Mouse (Mus musculus): Measurements from ENCODE around the gene Tmem178. TPM values are rescaled to one million over a fixed set of nuclear protein-coding genes. Genes with fewer than 3 reads are reported as not detected.

Gene Tmem178
- polyA plus RNA-seq, 1 experiment from 2014 or later, result 9.0 TPM

GRCm38 (mm10) chr17:81027331-81027730 lies 82.9 kb downstream of the Tmem178 start:
- Histone ChIP-seq H3K4me1 (replicated peaks) (no peaks in the 10 kb centered on the region), H3K27me3 (no peaks in the 10 kb centered on the region), H3K36me3 (peaks cover 74% of the 10 kb centered on the region), H3K27ac (no peak overlapping the region), H3K4me3 (replicated peaks) (no peak overlapping the region), H3K9ac (replicated peaks) (no peak overlapping the region), H3K9me3 (no peaks in the 10 kb centered on the region), H3K4me2 (no peak overlapping the region)
- 93% methylated on average over 6 of the region's 6 CpGs for WGBS
- no peak for ATAC-seq (ENCODE audit: insufficient number of reproducible peaks, insufficient read depth, low FRiP score, low TSS enrichment, low read depth)

GRCm38 (mm10) chr17:81031830-81032442 lies 87.5 kb downstream of the Tmem178 start:
- no peaks in the 10 kb centered on the region for H3K4me1 ChIP-seq (replicated peaks)
- H3K9ac ChIP-seq (replicated peaks), result no peak overlapping the region
- no peak overlapping the region for H3K4me2 ChIP-seq
- 87% methylated on average over 3 of the region's 3 CpGs for WGBS
- no peak for ATAC-seq (ENCODE audit: insufficient number of reproducible peaks, insufficient read depth, low FRiP score, low TSS enrichment, low read depth)
- peaks cover 67% of the 10 kb centered on the region for H3K36me3 ChIP-seq
- no peak overlapping the region for H3K4me3 ChIP-seq (replicated peaks)
- H3K9me3 ChIP-seq, result no peaks in the 10 kb centered on the region
- H3K27ac ChIP-seq, result no peak overlapping the region
- H3K27me3 ChIP-seq, result no peaks in the 10 kb centered on the region

- H3K4me3 ChIP-seq (replicated peaks), result no peak overlapping the region
- no peaks in the 10 kb centered on the region for H3K4me1 ChIP-seq (replicated peaks)
- H3K9ac ChIP-seq (replicated peaks), result no peak overlapping the region
- H3K9me3 ChIP-seq, result no peaks in the 10 kb centered on the region
- no peak for ATAC-seq (ENCODE audit: insufficient number of reproducible peaks, insufficient read depth, low FRiP score, low TSS enrichment, low read depth)
- WGBS, result 59% methylated on average over 2 of the region's 2 CpGs
- peaks cover 70% of the 10 kb centered on the region for H3K36me3 ChIP-seq
- H3K27me3 ChIP-seq, result no peaks in the 10 kb centered on the region
- no peak overlapping the region for H3K27ac ChIP-seq
- no peak overlapping the region for H3K4me2 ChIP-seq
These were observed 88.5 kb downstream of the Tmem178 start for GRCm38 (mm10) chr17:81032957-81033356.

DNA sequence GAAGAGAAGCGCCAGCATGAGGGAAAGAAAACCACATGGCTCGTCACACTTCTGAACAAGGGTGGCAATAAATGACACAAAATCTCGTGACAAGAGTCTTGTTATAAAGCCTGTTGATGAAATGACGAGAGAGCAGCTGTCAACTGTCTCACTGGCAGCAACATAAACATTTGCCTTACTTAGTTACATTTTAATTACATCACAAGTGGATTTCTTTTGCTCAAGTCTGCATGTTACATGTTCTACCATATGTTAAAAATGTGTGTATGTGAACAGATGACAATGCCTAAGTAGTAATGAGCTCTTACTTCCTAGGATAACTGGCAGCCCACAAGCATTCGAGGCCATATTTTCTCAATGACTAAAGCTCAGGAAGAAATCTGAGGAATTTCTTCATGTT lies 90.9 kb downstream of the Tmem178 start:
- no peaks in the 10 kb centered on the region for H3K4me1 ChIP-seq (replicated peaks)
- H3K36me3 ChIP-seq, result peaks cover 74% of the 10 kb centered on the region
- H3K4me3 ChIP-seq (replicated peaks), result no peak overlapping the region
- ATAC-seq (ENCODE audit: insufficient number of reproducible peaks, insufficient read depth, low FRiP score, low TSS enrichment, low read depth), result no peak
- no peak overlapping the region for H3K27ac ChIP-seq
- WGBS, result 78% methylated on average over 5 of the region's 5 CpGs
- H3K9me3 ChIP-seq, result no peaks in the 10 kb centered on the region
- H3K27me3 ChIP-seq, result no peaks in the 10 kb centered on the region
- no peak overlapping the region for H3K4me2 ChIP-seq
- H3K9ac ChIP-seq (replicated peaks), result no peak overlapping the region

GRCm38 (mm10) chr17:81038707-81039408 lies 94.4 kb downstream of the Tmem178 start:
- Histone ChIP-seq H3K27ac (no peak overlapping the region), H3K9ac (replicated peaks) (no peak overlapping the region), H3K4me2 (no peak overlapping the region), H3K9me3 (no peaks in the 10 kb centered on the region), H3K27me3 (no peaks in the 10 kb centered on the region), H3K4me1 (replicated peaks) (no peaks in the 10 kb centered on the region), H3K36me3 (peaks cover 84% of the 10 kb centered on the region), H3K4me3 (replicated peaks) (no peak overlapping the region)
- WGBS, result 89% methylated on average over 2 of the region's 2 CpGs
- no peak for ATAC-seq (ENCODE audit: insufficient number of reproducible peaks, insufficient read depth, low FRiP score, low TSS enrichment, low read depth)

- no peak for ATAC-seq (ENCODE audit: insufficient number of reproducible peaks, insufficient read depth, low FRiP score, low TSS enrichment, low read depth)
- Histone ChIP-seq H3K27me3 (no peaks in the 10 kb centered on the region), H3K4me3 (replicated peaks) (no peak overlapping the region), H3K9me3 (no peaks in the 10 kb centered on the region), H3K27ac (no peak overlapping the region), H3K9ac (replicated peaks) (no peak overlapping the region), H3K4me1 (replicated peaks) (no peaks in the 10 kb centered on the region), H3K36me3 (peaks cover 74% of the 10 kb centered on the region), H3K4me2 (no peak overlapping the region)
- 92% methylated on average over 2 of the region's 2 CpGs for WGBS
These were observed 97.2 kb downstream of the Tmem178 start for GRCm38 (mm10) chr17:81041662-81042061.

DNA sequence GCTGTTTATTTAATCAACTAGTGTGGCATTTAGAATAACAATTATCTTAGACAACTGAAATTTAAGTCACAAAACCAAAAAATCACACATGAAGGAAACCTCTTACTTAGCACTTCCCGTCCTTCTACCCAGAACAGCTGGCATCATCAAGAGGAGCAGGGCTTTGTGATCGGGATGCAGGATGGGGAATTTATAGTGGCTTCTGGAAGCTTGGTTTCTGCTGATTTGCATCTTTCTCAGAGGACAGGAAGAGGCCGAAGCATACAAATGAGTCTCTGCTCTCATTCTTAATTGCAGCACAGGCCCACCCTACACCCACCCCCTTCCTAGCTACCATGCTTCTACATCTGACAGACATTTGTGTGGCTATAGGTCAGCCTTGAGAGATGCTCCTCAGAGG lies 99.9 kb downstream of the Tmem178 start:
- no peak for ATAC-seq (ENCODE audit: insufficient number of reproducible peaks, insufficient read depth, low FRiP score, low TSS enrichment, low read depth)
- peaks cover 7% of the 10 kb centered on the region for H3K4me1 ChIP-seq (replicated peaks)
- no peak overlapping the region for H3K27ac ChIP-seq
- H3K36me3 ChIP-seq, result peaks cover 63% of the 10 kb centered on the region
- no peaks in the 10 kb centered on the region for H3K9me3 ChIP-seq
- H3K4me2 ChIP-seq, result no peak overlapping the region
- 91% methylated on average over 3 of the region's 3 CpGs for WGBS
- no peaks in the 10 kb centered on the region for H3K27me3 ChIP-seq
- no peak overlapping the region for H3K9ac ChIP-seq (replicated peaks)
- H3K4me3 ChIP-seq (replicated peaks), result no peak overlapping the region

GRCm38 (mm10) chr17:81045115-81045514 lies 100.7 kb downstream of the Tmem178 start:
- no peak overlapping the region for H3K9ac ChIP-seq (replicated peaks)
- no peaks in the 10 kb centered on the region for H3K27me3 ChIP-seq
- no peak for ATAC-seq (ENCODE audit: insufficient number of reproducible peaks, insufficient read depth, low FRiP score, low TSS enrichment, low read depth)
- H3K36me3 ChIP-seq, result peaks cover 61% of the 10 kb centered on the region
- H3K4me1 ChIP-seq (replicated peaks), result peaks cover 7% of the 10 kb centered on the region
- no peak overlapping the region for H3K4me3 ChIP-seq (replicated peaks)
- WGBS, result 91% methylated on average over 6 of the region's 6 CpGs
- H3K4me2 ChIP-seq, result no peak overlapping the region
- no peaks in the 10 kb centered on the region for H3K9me3 ChIP-seq
- H3K27ac ChIP-seq, result no peak overlapping the region

DNA sequence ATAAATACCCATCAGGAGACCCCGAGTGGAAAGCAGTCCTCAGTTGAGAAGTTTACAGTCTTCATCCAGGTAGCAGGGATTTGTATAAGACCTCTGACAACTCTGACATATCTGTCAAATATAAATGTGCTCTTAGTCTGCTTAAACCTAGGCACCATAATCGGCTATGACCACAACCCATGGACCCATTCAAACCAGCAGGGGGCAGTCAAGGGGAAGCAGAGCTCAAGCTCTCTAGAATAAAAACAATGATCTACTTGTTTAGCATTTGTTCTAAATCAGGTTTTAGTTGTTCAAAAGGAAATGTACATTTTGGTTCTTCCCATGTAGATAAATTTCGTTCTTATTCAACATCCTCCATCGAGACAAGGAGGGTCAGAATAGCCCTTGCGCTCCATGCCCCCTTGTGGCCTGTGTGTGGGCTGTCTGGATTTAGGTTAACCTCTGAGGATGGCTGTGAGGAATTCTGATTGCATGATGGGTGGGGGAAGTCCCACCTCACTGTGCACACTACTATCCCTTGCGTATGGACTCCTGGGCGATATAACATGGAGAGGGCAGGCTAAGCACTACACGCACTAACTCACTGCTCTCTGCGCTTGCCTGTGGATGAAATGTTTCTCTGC lies 101.2 kb downstream of the Tmem178 start:
- Histone ChIP-seq H3K4me2 (no peak overlapping the region), H3K27me3 (no peaks in the 10 kb centered on the region), H3K4me1 (replicated peaks) (peaks cover 7% of the 10 kb centered on the region), H3K36me3 (peaks cover 63% of the 10 kb centered on the region), H3K27ac (no peak overlapping the region), H3K4me3 (replicated peaks) (no peak overlapping the region), H3K9ac (replicated peaks) (no peak overlapping the region), H3K9me3 (no peaks in the 10 kb centered on the region)
- 90% methylated on average over 9 of the region's 9 CpGs for WGBS
- ATAC-seq (ENCODE audit: insufficient number of reproducible peaks, insufficient read depth, low FRiP score, low TSS enrichment, low read depth), result no peak

DNA sequence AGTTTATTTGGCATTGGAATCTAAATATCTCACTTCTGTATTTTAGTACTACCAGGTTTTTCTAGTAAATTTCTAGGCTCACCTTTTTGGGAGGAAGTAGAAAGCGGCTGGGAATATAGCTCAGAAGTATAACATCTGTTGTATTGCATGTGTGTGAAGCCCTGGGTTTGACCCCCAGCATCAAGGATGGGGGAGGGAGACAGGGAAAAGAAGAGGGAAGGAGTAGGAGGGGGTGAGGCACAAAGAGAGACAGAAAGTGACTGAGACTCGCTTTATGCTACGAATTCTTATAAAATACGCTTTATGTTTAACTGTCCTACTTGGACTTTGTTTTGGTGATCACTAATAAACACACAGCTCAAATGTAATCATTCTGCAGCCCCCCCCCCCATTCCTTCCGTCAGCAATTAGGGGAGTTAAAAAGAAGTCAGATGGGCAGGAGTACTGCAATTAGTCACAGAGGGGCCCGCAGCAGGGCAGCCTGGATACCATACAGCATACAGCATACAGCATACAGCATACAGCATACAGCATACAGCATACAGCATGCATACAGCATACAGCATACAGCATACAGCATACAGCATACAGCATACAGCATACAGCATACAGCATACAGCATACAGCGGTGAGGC lies 103.6 kb downstream of the Tmem178 start:
- 67% methylated on average over 7 of the region's 7 CpGs for WGBS
- H3K27me3 ChIP-seq, result no peaks in the 10 kb centered on the region
- no peak overlapping the region for H3K9ac ChIP-seq (replicated peaks)
- H3K4me1 ChIP-seq (replicated peaks), result peaks cover 7% of the 10 kb centered on the region
- H3K4me3 ChIP-seq (replicated peaks), result no peak overlapping the region
- peaks cover 60% of the 10 kb centered on the region for H3K36me3 ChIP-seq
- H3K27ac ChIP-seq, result no peak overlapping the region
- H3K9me3 ChIP-seq, result no peaks in the 10 kb centered on the region
- H3K4me2 ChIP-seq, result no peak overlapping the region
- ATAC-seq (ENCODE audit: insufficient number of reproducible peaks, insufficient read depth, low FRiP score, low TSS enrichment, low read depth), result no peak
